Mouse (Mus musculus): ENCODE results near the gene Hist1h1a. TPM values are rescaled to one million over a fixed set of nuclear protein-coding genes. Genes with fewer than 3 reads are reported as not detected.

The Hist1h1a gene
- polyA plus RNA-seq, 1 experiment: 0.22 TPM

DNA sequence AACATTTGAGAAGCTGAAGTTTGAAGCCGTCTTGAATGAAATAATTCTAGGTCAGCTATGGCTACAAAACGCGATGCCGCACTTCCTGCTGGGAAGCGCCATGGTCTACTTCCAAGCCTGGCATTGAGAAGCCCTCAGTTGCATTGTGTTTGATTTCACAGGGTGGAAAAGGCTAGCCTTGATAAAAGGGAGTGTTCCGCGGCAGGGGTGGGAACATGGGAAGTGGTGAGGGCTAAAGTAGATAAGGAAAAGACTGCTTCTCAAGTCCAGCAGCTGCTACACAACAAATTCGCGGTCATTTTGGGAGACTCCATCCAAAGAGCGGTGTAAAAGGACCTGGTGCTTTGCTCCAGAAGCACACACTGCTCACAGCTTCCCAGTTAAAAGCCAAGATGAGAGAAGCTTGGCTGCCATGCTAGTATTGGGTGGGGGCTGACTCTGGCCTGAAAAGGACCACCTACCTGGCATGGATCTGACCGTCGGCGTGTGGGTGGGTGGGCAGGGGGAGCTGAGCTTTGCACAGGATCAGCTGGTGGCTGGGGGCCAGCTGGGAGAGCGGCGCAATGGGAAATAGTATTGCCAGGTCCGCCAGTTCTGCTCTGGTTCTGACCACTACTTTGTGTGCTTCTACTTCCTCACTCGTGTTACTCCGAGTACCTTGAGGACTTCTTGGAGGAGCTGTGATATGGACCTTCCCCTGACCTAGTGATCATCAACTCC is 34.8 kb upstream of the Hist1h1a start:
- WGBS: 92% methylated on average over 18 of the region's 18 CpGs
- Histone ChIP-seq H3K27ac (ENCODE audit: insufficient read depth, low read depth, low read length) (no peak overlapping the region), H3K4me1 (ENCODE audit: control insufficient read depth, insufficient read depth, low read length) (peaks cover 7% of the 10 kb centered on the region; the same call in 1 of the 2 replicates), H3K4me3 (ENCODE audit: insufficient read depth, low read depth, low read length) (no peak overlapping the region), H3K27me3 (replicated peaks; ENCODE audit: control insufficient read depth, insufficient read depth, low read length) (no peaks in the 10 kb centered on the region), H3K36me3 (ENCODE audit: control insufficient read depth, insufficient read depth, low read length) (no peaks in the 10 kb centered on the region)
- TF ChIP-seq POLR2A (IDR thresholded peaks at IDR 0.05; ENCODE audit: low read depth, low read length): no peak
- TF ChIP-seq CTCF (conservative IDR thresholded peaks at IDR 0.05; ENCODE audit: insufficient read depth, insufficient read length, low read depth, low read length): no peak
- no peak for DNase-seq

DNA sequence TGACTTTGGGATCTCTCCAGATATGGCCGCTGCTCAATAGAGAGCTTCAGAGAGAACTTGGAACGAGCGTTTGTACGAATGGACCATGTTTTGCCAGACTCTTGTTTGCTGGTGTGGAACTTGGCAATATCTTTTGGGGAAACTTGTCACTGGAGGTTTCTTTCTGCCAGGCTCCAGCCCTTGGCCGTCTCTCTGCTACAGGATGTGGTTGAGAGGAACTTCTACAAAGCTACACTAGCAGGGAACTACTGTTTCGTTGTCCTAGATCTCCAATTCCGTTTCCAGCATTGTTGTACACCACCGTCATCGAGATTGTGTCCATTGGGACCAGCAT is 34.3 kb upstream of the Hist1h1a start:
- no peak overlapping the region for H3K27ac ChIP-seq (ENCODE audit: insufficient read depth, low read depth, low read length)

DNA sequence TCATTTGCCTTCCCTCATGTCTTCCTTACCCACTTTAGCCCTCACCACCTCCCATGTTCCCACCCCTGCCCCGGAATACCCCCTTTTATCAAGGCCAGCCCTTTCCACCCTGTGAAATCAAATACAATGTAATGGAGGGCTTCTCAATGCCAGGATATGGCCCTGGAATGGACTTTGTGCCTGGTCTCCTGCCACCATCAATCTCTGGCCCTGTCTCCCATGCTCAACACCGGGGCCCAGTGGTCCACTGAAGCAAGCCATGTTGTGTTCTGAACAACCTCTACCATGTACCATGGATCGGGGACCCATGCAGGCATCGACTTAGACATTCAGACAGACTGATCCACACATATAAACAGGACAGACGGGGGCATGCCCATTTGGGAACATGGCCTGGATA is 33.8 kb upstream of the Hist1h1a start:
- peaks cover 7% of the 10 kb centered on the region; the same call in 1 of the 2 replicates for H3K4me1 ChIP-seq (ENCODE audit: control insufficient read depth, insufficient read depth, low read length)
- DNase-seq: no peak
- H3K27me3 ChIP-seq (replicated peaks; ENCODE audit: control insufficient read depth, insufficient read depth, low read length): no peaks in the 10 kb centered on the region
- WGBS: 92% methylated on average over 5 of the region's 5 CpGs
- no peak for TF ChIP-seq POLR2A (IDR thresholded peaks at IDR 0.05; ENCODE audit: low read depth, low read length)
- no peak for TF ChIP-seq CTCF (conservative IDR thresholded peaks at IDR 0.05; ENCODE audit: insufficient read depth, insufficient read length, low read depth, low read length)
- H3K27ac ChIP-seq (ENCODE audit: insufficient read depth, low read depth, low read length): no peak overlapping the region
- H3K36me3 ChIP-seq (ENCODE audit: control insufficient read depth, insufficient read depth, low read length): no peaks in the 10 kb centered on the region
- H3K4me3 ChIP-seq (ENCODE audit: insufficient read depth, low read depth, low read length): no peak overlapping the region

More for the DNA sequence above, 34.3 kb upstream of the Hist1h1a start:
- H3K4me3 ChIP-seq (ENCODE audit: insufficient read depth, low read depth, low read length): no peak overlapping the region
- TF ChIP-seq POLR2A (IDR thresholded peaks at IDR 0.05; ENCODE audit: low read depth, low read length) (no peak), CTCF (conservative IDR thresholded peaks at IDR 0.05; ENCODE audit: insufficient read depth, insufficient read length, low read depth, low read length) (no peak)
- 77% methylated on average over 9 of the region's 9 CpGs for WGBS
- H3K36me3 ChIP-seq (ENCODE audit: control insufficient read depth, insufficient read depth, low read length): no peaks in the 10 kb centered on the region
- peaks cover 7% of the 10 kb centered on the region; the same call in 1 of the 2 replicates for H3K4me1 ChIP-seq (ENCODE audit: control insufficient read depth, insufficient read depth, low read length)
- DNase-seq: no peak
- no peaks in the 10 kb centered on the region for H3K27me3 ChIP-seq (replicated peaks; ENCODE audit: control insufficient read depth, insufficient read depth, low read length)

DNA sequence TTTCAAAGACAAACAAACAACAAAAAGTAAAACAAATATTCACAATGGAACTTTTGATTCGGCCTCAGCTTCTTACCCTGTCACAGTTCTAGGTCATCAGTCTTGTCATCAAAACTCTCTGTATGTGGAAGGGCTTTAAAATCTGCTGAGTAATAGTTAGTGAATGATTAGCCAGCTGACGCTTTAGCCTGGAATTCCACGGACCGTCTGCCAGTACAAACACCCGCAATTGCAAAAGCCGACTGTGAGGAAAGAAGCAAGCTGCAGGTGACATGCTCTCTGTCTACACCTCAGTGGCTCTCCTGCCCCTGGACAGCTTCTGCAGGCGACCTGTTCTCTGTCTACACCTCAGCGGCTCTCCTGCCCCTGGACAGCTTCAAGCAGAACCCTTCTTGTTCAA is 33.0 kb upstream of the Hist1h1a start:
- Histone ChIP-seq H3K27ac (ENCODE audit: insufficient read depth, low read depth, low read length) (peak overlapping the region; percentile 76; the same call in 1 of the 2 replicates), H3K27me3 (replicated peaks; ENCODE audit: control insufficient read depth, insufficient read depth, low read length) (no peaks in the 10 kb centered on the region), H3K4me1 (ENCODE audit: control insufficient read depth, insufficient read depth, low read length) (0 out of 2 replicates have a peak, but pooled peaks cover 3% of the 10 kb centered on the region), H3K36me3 (ENCODE audit: control insufficient read depth, insufficient read depth, low read length) (no peaks in the 10 kb centered on the region), H3K4me3 (ENCODE audit: insufficient read depth, low read depth, low read length) (no peak overlapping the region)
- TF ChIP-seq CTCF (conservative IDR thresholded peaks at IDR 0.05; ENCODE audit: insufficient read depth, insufficient read length, low read depth, low read length): no peak
- no peak for TF ChIP-seq POLR2A (IDR thresholded peaks at IDR 0.05; ENCODE audit: low read depth, low read length)
- DNase-seq: peak; percentile 93
- 12% methylated on average over 8 of the region's 8 CpGs for WGBS

DNA sequence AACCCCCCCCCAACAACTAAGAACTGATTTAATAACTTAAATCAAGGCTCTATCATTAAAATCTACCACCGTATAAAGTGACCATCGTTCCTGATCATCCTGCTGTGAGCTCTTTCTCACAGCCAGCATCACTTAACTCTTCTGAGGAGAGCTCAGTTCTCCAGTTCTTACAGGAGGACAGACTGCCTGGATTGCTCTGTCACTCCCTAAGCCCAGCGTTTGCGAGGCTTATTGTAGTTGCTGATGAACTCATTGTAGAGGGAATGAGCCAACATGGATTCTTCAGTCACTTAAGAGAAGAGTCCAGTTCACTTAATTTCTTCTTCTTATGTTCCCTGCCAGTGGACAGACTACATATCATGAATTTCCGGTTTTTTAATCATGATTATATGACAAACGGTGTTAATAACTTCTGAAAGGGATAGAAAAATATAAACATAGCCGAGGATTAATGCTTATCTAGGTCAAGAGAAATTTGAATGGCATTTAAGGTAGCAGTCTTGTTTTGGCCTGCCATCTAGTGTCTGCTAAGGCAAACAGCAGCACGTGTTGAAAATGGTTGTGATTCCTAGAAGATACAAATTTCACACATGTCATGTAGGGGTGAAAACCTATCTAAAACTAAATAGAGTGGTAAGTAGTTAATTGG is 31.2 kb upstream of the Hist1h1a start:
- DNase-seq: peak; percentile 60
- no peaks in the 10 kb centered on the region for H3K36me3 ChIP-seq (ENCODE audit: control insufficient read depth, insufficient read depth, low read length)
- no peaks in the 10 kb centered on the region for H3K27me3 ChIP-seq (replicated peaks; ENCODE audit: control insufficient read depth, insufficient read depth, low read length)
- no peak overlapping the region for H3K4me3 ChIP-seq (ENCODE audit: insufficient read depth, low read depth, low read length)
- WGBS: 23% methylated on average over 8 of the region's 8 CpGs
- TF ChIP-seq CTCF (conservative IDR thresholded peaks at IDR 0.05; ENCODE audit: insufficient read depth, insufficient read length, low read depth, low read length): peak; percentile 30; the same call in 1 of the 2 replicates
- TF ChIP-seq POLR2A (IDR thresholded peaks at IDR 0.05; ENCODE audit: low read depth, low read length): no peak
- H3K27ac ChIP-seq (ENCODE audit: insufficient read depth, low read depth, low read length): no peak overlapping the region
- H3K4me1 ChIP-seq (ENCODE audit: control insufficient read depth, insufficient read depth, low read length): 0 out of 2 replicates have a peak, but pooled peaks cover 3% of the 10 kb centered on the region

DNA sequence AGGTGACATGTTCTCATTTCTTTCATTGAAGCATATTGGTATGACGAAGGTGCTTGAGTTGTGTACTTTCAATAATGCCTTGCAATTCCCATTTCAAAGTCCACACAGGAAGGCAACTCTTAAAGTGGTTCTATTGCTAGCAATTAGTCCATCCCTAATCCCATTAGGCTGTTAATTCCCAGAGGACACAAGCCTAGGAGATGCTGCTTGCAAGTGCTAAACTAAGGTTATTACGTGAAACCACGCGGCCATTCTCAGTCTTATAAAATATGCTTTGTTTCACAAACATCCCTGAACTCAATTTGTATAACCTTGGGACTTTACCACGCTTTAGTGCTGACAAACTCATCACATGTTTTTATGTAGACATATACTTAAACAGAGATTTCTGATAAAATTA is 26.4 kb upstream of the Hist1h1a start:
- Histone ChIP-seq H3K4me3 (ENCODE audit: insufficient read depth, low read depth, low read length) (no peak overlapping the region), H3K36me3 (ENCODE audit: control insufficient read depth, insufficient read depth, low read length) (peaks cover 3% of the 10 kb centered on the region; the same call in 1 of the 2 replicates), H3K27ac (ENCODE audit: insufficient read depth, low read depth, low read length) (no peak overlapping the region), H3K4me1 (ENCODE audit: control insufficient read depth, insufficient read depth, low read length) (peaks cover 2% of the 10 kb centered on the region; the same call in 1 of the 2 replicates), H3K27me3 (replicated peaks; ENCODE audit: control insufficient read depth, insufficient read depth, low read length) (no peaks in the 10 kb centered on the region)
- WGBS: 87% methylated on average over 5 of the region's 5 CpGs
- DNase-seq: no peak
- TF ChIP-seq POLR2A (IDR thresholded peaks at IDR 0.05; ENCODE audit: low read depth, low read length) (no peak), CTCF (conservative IDR thresholded peaks at IDR 0.05; ENCODE audit: insufficient read depth, insufficient read length, low read depth, low read length) (no peak)

DNA sequence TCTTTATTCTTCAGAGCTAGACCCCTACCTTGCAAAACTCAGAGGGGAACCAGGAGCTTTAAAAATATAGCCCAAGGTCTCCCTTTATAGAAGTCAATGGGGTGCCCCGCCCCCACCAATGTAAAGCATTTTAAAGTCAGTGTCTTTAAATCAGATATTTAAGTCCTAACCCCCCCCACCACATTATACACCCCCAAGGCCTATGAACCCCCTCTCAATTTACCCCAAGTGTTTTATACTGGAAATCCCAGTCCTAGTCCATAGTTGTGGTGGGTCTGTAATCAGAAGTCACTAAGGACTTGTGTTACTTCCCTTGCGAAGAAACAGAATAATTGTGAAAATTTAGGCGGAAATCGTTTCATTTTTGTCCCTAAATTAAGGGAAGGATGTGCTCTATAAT is 25.4 kb upstream of the Hist1h1a start:
- DNase-seq: no peak
- Histone ChIP-seq H3K36me3 (ENCODE audit: control insufficient read depth, insufficient read depth, low read length) (peaks cover 3% of the 10 kb centered on the region; the same call in 1 of the 2 replicates), H3K4me3 (ENCODE audit: insufficient read depth, low read depth, low read length) (no peak overlapping the region), H3K27me3 (replicated peaks; ENCODE audit: control insufficient read depth, insufficient read depth, low read length) (no peaks in the 10 kb centered on the region), H3K4me1 (ENCODE audit: control insufficient read depth, insufficient read depth, low read length) (peaks cover 4% of the 10 kb centered on the region; the same call in 1 of the 2 replicates), H3K27ac (ENCODE audit: insufficient read depth, low read depth, low read length) (peak overlapping the region; percentile 98)
- TF ChIP-seq CTCF (conservative IDR thresholded peaks at IDR 0.05; ENCODE audit: insufficient read depth, insufficient read length, low read depth, low read length) (no peak), POLR2A (IDR thresholded peaks at IDR 0.05; ENCODE audit: low read depth, low read length) (no peak)
- WGBS: 28% methylated on average over 4 of the region's 4 CpGs

All from kidney, adult 2 months (tissue).